Mouse (Mus musculus) right cerebral cortex, postnatal 36 days (tissue): ENCODE data around the gene Poldip3.

Experiments used
- DNase-seq, 2 experiments: peaks; one replicate each; pipeline ENCODE4 v3.0.0; 2022; ENCODE audit warnings: low spot score in 2 of 2, mixed read lengths in 1 of 2

The Poldip3 gene

DNA sequence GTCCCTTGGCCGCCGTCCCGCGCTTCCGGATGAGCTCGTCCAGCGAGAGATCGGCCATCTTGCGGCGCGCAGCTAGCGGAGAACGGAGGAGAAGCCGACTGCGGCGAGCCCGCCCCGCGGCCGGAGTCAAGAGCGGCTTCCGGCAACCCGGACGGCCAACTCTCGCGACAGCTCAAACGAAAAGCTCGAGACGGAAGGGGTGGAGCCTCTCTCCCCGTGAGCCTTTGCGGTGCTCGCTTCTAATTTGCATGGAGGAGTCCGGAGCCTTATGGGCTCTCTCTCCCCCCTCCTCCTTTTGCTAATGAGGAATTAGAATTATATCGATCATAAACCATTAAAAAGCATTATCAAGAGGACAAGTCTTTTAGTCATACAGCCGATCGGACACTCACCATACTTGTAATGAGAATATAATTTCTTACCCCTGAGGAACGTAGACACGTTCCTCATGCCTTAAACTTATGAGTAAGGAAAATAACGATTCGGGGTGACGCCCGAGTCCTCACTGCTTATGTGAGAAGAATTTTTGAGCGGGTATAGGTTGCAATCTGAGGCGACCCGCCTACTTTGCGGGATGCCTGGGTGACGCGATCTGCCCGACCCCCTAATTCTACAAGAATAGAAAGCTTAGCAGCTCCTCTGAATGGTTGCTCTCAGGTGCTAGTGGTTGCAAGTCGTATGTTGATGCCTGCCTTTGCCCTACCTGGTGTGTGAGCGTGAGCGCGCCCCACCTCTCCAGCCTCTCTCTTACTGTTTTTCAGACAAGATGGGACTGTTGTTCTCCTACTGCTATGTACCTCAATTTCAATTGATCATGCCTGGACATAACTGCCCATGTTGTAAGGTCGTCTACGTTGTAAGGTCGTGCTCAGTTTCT is at the start of gene Poldip3:
Gene Poldip3 (minus strand): TSS at position 189 of the 877 bp plus-strand sequence.
- peak; percentile 95 to 96 for DNase-seq

DNA sequence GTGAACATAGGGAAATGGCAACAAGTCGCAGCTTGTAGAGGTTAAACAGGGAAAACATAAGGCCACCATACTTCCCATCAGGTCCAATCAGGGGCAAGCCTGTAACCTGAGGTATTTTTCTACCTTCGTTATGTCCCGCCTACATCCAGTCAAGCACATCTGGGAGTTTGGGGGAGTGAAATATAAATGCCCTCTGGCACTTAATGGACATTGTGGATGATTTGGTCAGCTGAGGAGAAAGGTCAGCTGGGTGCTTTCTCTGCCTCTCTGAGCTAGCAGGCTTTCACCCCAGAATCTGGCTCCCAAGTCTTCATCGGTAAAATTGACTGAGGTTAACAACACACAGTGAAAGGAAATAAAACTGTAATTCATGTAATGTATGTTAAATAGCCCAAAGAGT is 44.2 kb upstream of the Poldip3 start:
- DNase-seq: no peak

DNA sequence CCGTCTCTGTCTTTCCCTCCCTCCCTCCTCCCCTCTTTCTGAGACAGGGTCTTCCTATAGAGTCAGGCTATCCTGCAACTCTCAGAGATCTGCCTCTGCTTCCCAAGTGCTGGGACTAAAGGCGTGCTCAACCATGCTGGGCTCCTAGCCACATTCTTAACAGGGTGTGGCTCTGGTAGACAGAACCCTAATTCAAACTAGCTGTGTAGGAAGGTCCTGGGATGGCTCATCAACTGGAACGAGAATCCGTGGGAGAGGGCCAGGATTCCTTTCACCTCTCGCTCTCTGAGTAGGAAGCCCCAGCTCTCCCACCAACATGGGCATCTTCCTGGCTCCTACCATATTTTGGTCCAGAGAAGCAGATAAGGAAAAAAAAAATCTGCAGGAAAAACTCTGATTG is 33.2 kb upstream of the Poldip3 start:
- no peak for DNase-seq

DNA sequence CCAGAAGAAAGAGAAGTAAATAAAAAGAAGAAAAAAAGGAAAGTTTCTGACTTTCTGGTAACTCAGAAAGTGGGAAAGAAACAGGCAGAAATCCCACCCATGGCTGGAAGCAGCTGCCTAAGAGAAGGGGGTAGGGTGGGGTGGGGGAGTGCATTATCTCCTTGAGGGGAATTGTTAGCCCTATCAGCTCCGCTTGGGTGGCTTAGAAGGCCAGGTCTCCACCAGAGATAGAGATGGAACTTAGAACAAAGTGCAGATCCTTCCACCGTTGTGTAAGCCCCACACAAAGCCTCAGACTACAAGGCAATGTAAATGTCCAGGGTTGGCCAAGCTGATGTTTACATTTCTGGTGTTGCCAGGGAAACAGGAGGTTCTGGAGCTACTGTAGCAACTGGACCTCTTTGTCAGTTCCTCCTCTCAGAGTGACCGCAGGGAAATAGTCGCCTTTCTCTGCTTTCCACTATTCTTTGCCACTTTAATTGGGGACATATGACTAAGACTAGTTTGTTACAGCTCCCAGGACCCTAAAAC is 32.7 kb upstream of the Poldip3 start:
- no peak for DNase-seq

DNA sequence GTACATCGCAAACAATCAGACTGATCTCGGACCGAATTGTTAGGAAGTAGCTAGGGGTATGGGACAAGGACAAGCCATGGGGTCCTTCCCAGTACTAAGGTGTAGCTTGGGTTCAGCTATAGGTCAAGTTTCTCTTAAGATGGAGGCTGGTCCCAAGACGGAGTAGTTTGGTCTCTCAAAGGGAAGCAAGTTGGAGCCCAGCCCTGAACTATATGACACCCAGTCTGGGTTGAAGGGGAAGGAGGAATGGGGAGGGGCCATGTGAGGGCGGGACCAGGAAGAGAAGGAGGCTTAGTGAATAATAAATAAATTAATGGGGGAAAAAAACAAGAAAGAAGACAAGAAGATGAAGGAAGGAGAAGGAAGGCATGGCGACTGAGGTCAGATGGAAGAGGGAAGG is 30.8 kb upstream of the Poldip3 start:
- no peak for DNase-seq

DNA sequence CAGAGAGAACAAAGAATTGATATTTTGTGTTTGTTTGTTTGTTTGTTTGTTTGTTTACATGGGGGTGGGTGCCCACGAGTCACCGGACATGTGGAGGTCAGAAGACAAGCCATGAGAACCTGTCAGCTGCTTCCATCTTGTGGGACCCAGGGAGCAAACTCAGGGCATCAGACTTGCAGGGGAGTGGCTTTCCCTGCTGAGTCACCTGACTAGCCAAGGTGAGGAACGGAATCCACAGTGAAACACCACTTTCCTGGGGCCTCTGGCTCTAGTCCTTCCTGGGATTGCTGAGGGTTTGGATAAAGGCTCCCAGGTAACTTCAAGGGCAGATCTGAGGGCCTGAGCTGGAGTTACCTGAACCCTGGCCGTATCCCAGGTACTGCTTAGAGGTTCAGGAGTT is 27.5 kb upstream of the Poldip3 start:
- DNase-seq: no peak

DNA sequence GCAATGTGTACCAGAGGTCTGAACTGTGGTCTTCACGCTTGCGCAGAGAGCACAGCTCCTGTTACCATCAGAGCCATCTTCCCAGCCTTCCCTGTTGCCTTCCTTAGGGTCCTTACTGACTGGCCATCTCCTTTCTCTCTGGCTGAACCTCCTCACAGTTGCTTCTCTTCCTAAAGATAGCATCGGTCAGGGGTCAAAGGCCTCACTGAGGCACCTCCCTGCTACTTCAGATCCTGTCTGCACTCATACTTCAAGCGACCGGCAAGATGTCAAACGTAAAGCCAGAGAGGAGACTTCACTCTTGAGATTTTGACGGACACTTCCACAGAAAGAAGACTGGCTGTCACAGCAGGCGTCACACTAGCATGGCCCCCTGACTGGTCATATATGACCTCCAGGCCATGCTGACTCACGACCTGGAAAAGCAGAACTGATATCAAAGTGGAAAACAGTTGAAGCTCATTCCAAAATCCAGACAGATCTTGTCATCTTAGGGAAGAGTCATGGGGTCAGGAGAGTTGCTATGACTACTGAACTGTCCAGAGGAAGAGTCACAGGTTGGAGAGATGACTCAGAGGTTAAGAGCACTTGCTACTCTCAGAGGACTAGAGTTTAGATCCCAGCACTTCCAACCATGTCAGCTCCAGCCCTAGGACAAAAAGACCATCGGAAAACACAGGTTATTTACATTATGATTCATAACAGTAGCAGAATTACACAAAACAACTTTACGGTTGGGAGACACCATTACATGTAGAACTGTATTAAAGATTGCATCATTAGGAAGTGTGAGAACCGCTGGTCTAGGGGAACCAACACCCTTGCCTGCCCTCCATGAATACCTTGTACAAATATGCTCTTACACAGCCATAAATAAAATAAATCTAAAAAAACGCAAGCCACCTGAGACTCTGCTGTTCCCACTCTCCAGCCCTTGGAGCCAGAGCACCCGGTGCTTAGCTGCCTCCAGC is 25.0 kb upstream of the Poldip3 start:
- no peak for DNase-seq

DNA sequence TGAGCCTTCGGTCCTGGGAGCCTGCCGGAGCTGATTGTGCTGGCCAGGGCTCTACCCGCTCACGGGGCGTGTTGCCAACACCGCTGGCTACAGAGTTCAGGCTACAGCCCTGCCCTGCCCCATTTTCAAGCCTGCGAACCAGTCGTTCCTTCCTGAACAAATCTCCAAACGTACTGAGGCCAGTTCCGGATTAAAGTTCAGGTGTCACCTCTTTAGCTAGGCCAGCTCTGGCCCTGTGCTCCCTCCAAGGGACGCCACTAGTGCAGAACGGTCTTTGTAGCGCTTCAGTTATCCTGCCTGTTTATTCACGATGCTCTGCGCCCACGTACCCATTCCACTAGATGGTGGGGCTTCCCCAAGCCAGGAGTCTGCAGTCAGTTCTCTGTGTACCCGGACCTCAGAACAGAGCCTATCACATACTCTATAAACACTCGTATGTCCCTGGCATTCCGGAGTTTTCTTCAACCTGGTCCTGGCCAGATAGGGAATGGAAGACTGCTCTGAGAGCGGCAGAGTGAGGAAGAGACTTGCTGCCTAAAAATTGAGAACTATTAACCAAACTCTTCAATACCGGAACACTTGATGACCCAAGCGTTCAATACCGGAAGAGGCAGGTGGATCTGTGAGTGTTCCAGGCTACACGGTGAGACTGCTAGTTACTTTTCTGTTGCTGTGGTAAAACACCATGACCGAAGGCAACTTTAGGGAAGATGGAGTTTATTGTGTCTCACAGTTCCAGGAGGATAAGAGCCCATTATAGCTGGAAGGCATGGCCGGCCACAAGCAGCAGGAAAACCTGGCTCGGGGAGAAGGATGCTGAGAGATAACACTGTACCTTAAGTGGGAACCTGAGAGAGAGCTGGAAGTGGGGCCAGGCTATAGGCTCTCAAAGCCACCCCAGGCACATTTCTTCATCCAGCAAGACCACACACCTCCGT is 23.6 kb upstream of the Poldip3 start, which contains the start of gene Cyb5r3:
Gene Cyb5r3 (minus strand): TSS at position 101 of the 938 bp plus-strand sequence.
- DNase-seq: no peak

DNA sequence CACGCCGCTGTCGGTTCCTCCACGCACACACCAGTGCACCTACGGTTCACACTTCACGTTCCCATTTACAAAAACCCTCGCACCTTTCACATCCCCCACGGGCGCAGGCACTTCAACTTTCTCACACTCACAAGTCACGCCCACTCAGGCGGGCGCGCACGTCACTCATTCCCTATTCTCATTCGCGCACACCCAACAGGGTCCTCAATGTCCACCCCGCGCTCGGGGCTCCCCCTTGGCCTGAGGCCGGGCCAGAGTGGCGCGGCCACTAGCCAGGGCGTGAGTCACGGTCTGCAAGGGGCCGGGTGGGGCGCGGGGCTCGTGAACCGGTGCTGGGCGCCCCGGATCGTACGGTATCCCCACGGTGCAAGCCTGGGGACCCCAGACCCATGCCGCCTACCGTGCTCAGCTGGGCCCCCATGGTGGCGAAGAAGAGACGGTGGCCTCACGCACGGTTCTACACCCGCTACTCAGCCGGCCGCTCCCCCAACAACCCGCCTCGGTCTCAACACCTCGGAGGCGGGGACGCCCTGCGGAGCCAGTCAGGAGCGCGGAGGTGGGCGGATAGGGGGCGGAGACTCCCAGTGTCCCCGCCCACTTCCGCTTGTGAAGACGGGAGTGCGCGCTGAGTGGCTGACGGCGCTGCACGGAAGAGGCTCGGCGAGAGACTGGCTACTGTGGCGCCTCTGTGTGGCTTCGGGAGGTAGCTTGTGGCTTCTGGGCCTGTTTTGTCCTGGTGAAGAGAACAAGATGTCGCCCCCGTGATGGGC is 22.7 kb upstream of the Poldip3 start:
- peak; percentile 95 to 96 for DNase-seq

DNA sequence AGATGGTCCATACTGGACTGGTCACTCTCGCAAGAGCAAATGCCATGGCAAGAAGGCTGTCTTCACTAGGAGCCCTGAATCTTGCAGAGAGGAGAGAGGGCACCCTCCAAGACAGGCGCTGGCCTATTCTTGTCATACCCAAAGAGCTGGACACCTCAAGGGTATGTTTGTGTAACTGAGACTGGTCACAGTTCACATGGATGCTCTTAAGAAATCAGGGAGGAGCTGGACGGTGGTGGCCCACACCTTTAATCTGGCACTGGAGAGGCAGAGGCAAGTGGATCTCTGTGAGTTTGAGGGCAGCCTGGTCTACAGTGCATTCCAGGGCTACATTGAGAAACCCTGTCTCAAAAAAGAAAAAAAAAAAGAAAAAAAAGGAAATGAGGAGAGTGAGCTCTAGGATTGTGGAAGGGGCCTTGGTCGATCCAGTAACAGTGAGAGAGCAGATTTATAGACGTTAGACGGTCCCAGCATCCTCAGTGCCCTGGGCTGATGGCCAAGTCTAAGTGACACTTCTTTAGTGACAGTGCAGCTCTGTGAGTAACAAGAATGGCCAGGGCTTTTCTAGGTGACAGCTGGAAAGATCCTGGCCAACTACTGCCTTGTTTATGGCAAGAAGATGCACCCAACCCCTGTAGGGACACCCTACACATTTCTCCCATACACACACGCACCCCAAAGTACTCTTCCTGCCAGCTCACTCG is 21.9 kb upstream of the Poldip3 start:
- no peak for DNase-seq

DNA sequence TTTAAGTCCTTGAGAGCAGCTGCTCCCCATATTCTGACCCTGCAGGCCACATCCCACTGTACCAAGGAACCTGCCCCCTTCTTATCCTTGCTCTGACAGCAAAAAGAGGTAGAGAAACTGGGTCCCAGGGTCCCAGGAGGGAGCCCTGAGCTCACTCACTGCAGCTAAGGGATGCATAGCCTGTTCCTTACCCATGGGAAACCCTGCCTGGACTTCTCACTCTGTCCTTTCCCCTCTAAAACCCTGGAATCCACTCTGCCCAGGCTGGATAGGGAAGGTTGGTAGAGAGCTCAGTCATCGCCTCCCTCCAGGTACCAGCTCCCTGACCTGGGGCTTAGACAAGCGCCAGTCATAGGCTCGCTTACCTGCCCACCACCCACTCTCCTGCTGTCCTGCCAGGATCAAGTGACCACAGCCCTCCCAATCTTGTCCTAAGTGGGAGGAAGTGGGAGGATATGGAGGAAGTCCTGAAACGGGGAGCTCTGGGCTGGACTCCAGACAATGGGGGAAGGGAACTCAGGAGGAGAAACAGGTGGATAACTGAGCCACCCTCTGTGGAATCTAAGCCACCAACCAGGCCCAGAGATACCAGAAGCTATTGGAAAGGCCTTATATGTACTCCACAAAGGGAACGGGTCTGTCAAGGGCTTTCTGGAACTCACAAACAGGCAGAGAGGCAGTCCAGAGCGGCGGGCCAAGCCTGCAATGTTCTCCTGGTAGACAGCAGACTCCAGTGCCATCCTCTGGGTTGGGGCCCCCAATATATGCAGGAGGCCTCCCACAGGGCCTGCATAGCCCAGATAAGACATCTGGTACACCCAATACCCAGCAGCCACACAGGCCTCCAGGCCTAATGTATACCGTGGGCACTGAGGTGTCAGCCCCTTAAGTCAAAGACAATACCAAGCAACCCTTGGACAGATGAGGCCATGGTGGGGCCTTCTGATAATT is 20.9 kb upstream of the Poldip3 start:
- no peak for DNase-seq

DNA sequence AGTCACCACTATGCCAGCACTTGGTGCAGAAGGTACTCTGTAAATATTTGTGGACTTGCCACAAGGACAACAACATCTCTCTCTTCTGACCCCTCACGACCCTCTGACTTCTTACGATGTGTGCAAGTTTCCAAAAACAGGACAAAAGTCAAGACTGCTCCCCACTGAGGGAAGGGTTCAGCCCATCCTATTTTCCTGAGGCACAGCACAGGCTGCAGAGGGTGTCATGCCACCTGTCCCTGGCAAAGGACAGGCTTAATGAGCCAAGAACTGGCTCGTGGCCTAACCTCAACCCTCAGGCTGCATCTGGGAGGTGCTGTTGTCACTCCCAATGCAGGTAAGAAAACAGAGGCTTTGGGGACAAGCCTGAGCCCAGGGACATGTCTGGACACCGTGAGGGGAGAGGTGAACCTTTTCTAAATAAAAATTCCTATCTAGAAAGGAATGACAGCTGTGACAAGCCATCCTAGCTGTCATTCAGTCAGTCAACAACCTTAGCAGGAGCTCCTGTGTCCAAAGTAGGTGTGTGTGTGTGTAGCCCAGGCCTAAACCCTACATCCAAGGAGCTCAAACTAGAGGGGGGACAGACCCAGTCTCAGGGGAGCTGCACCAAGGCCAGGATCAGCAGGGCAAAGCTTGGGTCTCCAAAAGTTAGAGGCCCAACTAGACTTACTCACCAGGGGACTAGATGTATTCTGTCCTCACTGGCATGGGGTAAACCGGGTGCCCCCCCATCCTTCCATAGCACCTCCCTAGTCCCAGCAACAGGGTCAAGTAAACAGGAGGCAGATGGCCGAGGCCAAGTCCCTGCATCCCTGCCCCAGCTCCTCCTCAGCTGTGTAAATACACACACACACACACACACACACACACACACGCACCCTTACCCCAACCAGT is 19.9 kb upstream of the Poldip3 start:
- no peak for DNase-seq

DNA sequence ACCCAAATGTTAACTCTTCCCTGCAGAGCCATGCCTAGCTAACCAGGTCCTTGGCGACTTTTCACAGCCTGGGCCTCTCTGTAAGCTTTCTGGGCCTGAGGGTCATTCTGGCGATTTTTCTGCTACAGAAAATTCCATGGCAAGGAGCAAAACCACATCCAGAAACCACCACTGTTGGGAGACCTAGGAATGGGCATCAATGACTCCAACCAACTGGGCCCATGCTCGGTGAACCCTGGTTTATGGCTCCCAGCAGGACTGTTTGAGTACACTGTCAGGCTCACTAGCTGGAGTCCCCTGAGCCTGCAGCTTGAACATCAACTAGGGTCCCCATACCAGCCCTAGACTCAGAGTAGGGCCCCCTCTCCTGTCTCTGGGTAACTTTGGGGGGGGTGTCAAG is 19.1 kb upstream of the Poldip3 start:
- DNase-seq: no peak

DNA sequence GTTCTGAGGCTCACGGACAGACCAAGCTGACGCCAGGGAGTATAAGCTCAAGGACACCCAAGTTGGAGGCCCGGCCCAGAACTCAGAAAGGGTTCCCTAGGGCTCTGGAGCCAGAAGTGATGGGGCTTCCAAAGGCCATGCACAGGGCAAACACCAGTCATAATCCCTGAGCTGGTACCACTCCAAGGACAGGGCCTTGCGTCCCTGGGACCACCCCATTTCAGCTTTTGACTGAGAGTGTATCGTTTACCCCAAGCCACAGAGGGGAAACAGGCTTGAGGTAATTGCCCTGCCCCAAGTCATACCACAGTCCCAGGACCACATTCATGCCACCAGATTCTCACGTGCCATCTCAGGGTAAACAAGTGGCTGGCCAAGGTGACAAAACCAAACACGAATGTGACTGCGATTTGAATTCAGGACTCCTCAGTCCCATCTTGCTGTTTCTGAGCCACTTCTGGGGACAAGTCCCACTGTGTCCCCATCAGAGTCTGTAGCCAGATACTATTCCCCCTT is 18.4 kb upstream of the Poldip3 start:
- no peak for DNase-seq

DNA sequence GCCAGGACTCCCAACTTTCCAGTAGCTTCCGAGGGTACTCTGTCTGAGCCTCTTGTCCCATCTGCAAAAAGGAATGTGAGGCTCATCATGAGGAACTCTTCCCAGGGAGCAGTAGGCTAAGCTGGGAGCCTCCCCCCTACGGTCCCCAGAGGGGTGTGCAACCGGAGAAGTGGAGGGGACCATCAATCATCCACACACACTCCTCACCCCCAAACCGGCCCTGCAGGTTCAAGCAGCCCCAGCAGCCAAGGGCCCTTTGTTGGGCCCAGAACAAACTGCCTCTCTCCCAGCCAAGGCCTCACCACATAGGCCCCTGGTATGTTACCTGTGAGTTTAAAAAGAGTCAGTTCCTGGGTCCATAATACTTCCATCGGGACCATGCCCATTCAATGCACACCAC is 17.9 kb upstream of the Poldip3 start:
- no peak for DNase-seq

DNA sequence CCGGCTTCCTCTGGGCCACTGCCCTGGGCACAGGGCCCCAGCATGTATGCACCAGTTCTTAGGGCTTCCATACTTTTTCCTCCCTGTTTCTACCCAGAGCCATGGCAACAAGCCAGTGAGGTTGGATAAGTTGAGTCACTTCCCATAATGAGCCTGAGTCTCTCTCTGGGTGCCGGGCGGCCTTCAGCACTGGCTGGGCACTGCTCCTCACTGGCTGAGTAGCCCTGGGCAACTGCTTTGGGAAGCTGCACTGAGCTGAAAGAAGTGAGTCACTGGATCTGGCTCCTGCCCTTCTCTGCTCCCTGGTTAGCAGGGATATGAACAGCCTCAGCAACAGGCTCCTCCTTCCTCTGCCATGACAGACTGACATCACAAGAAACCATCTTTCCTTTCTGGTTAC is 17.5 kb upstream of the Poldip3 start:
- DNase-seq: no peak
